Mouse (Mus musculus): ENCODE results near the gene Adgrv1.

DNA sequence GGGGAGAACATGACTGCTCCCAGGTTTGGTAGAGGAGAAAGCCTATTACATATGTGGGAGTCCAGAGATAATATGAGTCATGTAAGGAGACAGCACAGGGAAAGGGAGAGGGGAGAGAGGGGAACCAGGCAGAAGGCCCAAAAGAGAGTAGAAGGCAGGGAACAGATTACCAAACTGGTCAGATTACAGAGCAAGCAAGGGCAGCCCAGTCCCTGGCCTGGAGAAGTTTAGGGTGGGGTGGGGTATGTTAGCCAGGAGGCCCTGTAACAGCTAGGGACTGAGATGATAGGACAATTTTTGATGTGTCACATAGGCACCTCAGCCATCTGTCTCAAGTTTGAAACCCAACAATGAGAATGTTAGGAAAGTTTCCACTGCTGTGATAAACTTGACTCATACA is 498.5 kb downstream of the Adgrv1 start:
- TF ChIP-seq CTCF (IDR thresholded peaks at IDR 0.05; ENCODE audit: low read depth) (no peak), EP300 (IDR thresholded peaks at IDR 0.05; ENCODE audit: low read depth) (no peak)

Data from liver, postnatal 0 days (tissue).